21 mouse cellular contexts compared by ENCODE assay signal in the genomic region with DNA sequence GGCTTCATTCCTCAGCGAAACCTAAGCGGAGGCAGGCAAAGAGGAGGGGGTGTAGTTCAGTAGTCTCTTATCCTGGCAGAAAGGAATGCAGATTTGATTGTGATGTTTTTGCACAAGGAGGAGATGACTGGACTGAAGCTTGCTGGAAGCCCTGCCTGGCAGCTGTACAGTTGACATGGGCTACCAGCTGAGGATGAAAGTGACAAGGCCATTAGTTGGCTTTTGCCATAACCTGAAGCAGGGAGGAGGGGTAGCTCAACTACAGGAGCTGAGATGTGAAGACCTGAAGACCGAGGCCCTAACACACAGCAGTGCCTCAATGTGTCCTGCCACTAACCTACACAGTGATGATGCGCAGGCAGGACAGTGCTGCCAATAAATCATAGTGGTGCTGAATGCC.
"Had no signal": no experiment of that assay in that cellular context is flagged by ENCODE, and none has a peak within 500 bp of the region (broad histone marks: within the 10 kb centered on the region; RNA-seq: fewer than 3 reads in every experiment).

No protein-coding gene starts in this region.

- DNase-seq: gastrocnemius, adult 2 months; gastrocnemius, postnatal 10 days; gastrocnemius, postnatal 25 days; heart, postnatal 10 days; heart, postnatal 4 days; kidney, adult 18-20 months; kidney, adult 9 months; kidney, postnatal 4 days; layer of hippocampus, adult 9-11 months; liver; liver, embryonic 13.5 days had no signal

- H3K4me3 ChIP-seq: gastrocnemius, adult 2 months; hindbrain, embryonic 10.5 days; hindbrain, embryonic 12.5 days; hindbrain, embryonic 15.5 days; intestine, embryonic 15.5 days; kidney, embryonic 15.5 days; layer of hippocampus, adult 2 months; limb, embryonic 10.5 days; limb, embryonic 12.5 days; liver, embryonic 13.5 days; liver, embryonic 15.5 days had no signal

- H3K27me3 ChIP-seq: hindbrain, embryonic 12.5 days; hindbrain, embryonic 15.5 days; intestine, embryonic 15.5 days; kidney, embryonic 15.5 days; limb, embryonic 12.5 days; liver, embryonic 13.5 days; liver, embryonic 15.5 days had no signal

- H3K4me1 ChIP-seq: hindbrain, embryonic 10.5 days; hindbrain, embryonic 12.5 days; hindbrain, embryonic 15.5 days; intestine, embryonic 15.5 days; kidney, embryonic 15.5 days; limb, embryonic 10.5 days; limb, embryonic 12.5 days; liver, embryonic 13.5 days; liver, embryonic 15.5 days had no signal

- H3K27ac ChIP-seq: gastrocnemius, adult 2 months; hindbrain, embryonic 10.5 days; hindbrain, embryonic 12.5 days; hindbrain, embryonic 15.5 days; intestine, embryonic 15.5 days; kidney, embryonic 15.5 days; kidney, postnatal 0 days; layer of hippocampus, adult 2 months; limb, embryonic 10.5 days; limb, embryonic 12.5 days; liver, embryonic 13.5 days; liver, embryonic 15.5 days had no signal

- H3K9me3 ChIP-seq: hindbrain, embryonic 15.5 days; intestine, embryonic 15.5 days; limb, embryonic 10.5 days; liver, embryonic 13.5 days; liver, embryonic 15.5 days had no signal

- H3K36me3 ChIP-seq: hindbrain, embryonic 10.5 days; hindbrain, embryonic 12.5 days; hindbrain, embryonic 15.5 days; intestine, embryonic 15.5 days; kidney, embryonic 15.5 days; limb, embryonic 10.5 days; limb, embryonic 12.5 days; liver, embryonic 13.5 days; liver, embryonic 15.5 days had no signal
